Mouse (Mus musculus) testis, adult 2 months (tissue): Measurements from ENCODE around the gene Satb2. TPM values are rescaled to one million over a fixed set of nuclear protein-coding genes. Genes with fewer than 3 reads are reported as not detected.

Source experiments
- H3K27ac ChIP-seq: fragments of 200-500 bp; 2 replicates; pipeline ENCODE4 v1.5.1; 2012; ENCODE audit warnings: low read depth, low read length; ENCODE audit not compliant: control insufficient read depth, insufficient read depth
- H3K27me3 ChIP-seq: fragments of 200-500 bp; 2 replicates; pipeline ENCODE4 v1.6.1; 2012; ENCODE audit warnings: mild to moderate bottlenecking, low read length, moderate library complexity; ENCODE audit not compliant: control insufficient read depth, insufficient read depth
- H3K36me3 ChIP-seq: fragments of 200-500 bp; 2 replicates; pipeline ENCODE4 v1.6.1; 2012; ENCODE audit warnings: mild to moderate bottlenecking, low read length; ENCODE audit not compliant: control insufficient read depth, insufficient read depth
- H3K4me1 ChIP-seq: fragments of 200-500 bp; 2 replicates; pipeline ENCODE4 v1.6.1; 2012; ENCODE audit warnings: low read length; ENCODE audit not compliant: control insufficient read depth, insufficient read depth
- H3K4me3 ChIP-seq: fragments of 200-500 bp; 2 replicates; pipeline ENCODE4 v1.5.1; 2012; ENCODE audit warnings: low read depth, mild to moderate bottlenecking, low read length, moderate library complexity, mixed read lengths; ENCODE audit not compliant: control insufficient read depth
- CTCF ChIP-seq: fragments of 200-500 bp; IDR thresholded peaks from 2 replicates; pipeline ENCODE4 v1.5.1; 2012; ENCODE audit warnings: low read depth, mild to moderate bottlenecking, inconsistent platforms, low read length, moderate library complexity; ENCODE audit not compliant: control insufficient read depth, insufficient read depth, insufficient replicate concordance
- POLR2A ChIP-seq: fragments of 200-500 bp; IDR thresholded peaks from 2 replicates; pipeline ENCODE4 v1.6.1; 2012; ENCODE audit warnings: low read depth, mild to moderate bottlenecking, inconsistent platforms, low read length, moderate library complexity; ENCODE audit not compliant: control insufficient read depth
- polyA plus RNA-seq: library from polyadenylated mRNA; depleted of rRNA; stranded (reverse); fragments of >200 nt; gene quantifications from 2 replicates; pipeline ENCODE4 v1.2.3, GENCODE M21; 2012

The Satb2 gene
- polyA plus RNA-seq, 1 experiment = 1.3 TPM

DNA sequence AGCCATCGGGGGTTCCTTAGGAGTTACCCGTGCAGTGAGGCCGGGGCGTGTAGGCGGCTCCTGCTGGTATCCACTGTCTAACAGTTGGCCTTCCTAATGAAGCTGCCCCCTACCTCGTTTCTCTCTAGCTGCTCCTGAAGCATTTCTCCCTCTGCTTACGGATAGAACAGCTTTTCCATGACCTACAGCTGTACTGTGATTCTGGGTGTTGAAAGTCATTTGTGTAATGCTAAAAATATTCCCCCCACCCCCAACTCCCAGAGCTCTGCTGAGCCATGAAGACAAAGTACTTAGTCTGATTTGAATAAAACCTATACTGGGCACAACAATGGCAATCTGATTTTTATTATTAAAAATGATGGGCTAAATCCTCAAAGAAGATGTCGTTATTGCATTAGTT lies 121.2 kb downstream of the Satb2 start:
- Histone ChIP-seq H3K27ac (no peak overlapping the region), H3K4me1 (no peaks in the 10 kb centered on the region), H3K27me3 (no peaks in the 10 kb centered on the region), H3K36me3 (no peaks in the 10 kb centered on the region), H3K4me3 (no peak overlapping the region)
- no peak for TF ChIP-seq POLR2A
- TF ChIP-seq CTCF = no peak

DNA sequence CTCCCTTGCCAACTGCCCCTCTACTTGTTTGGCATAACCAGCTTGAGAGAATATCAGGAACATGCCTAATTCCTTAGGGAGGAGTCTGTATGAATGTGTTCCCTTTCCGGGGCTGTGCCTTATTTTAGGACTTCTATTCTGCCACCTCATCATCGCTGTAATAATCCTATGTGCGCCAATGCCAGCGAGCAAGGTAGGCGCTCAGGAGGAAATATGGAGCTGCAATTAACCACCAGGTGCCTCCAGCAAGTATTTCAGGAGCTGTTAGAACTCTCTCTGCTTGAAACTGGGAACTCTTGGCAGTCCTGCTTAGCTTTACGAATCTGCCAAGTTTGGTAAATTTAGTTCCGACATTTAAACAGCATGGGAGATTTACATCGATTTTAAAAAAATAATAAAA lies 128.0 kb downstream of the Satb2 start:
- TF ChIP-seq POLR2A (no peak), CTCF (no peak)
- Histone ChIP-seq H3K4me1 (no peaks in the 10 kb centered on the region), H3K36me3 (no peaks in the 10 kb centered on the region), H3K27ac (no peak overlapping the region), H3K27me3 (no peaks in the 10 kb centered on the region), H3K4me3 (no peak overlapping the region)

DNA sequence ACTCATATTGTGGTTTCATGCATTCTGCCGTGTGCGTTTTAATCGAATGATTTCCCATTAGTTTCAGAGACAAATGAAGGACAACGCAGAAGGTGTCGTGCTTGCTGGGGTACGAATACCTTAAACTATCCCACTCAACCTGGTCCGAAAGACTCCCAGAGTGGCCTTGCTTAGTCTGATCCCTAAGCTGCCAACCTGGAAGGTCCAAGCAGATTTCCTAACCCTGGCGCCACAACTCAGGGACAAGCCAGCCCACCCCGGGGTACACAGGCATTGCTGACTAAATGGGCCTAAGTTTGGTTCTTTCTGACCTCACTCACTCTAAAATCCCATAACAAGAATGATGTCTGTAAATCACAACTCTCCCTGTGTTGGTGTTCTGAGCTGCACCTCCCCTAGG lies 132.1 kb downstream of the Satb2 start:
- no peaks in the 10 kb centered on the region for H3K4me1 ChIP-seq
- no peaks in the 10 kb centered on the region for H3K36me3 ChIP-seq
- no peaks in the 10 kb centered on the region for H3K27me3 ChIP-seq
- TF ChIP-seq CTCF (no peak), POLR2A (no peak)
- H3K27ac ChIP-seq = no peak overlapping the region
- H3K4me3 ChIP-seq = no peak overlapping the region

DNA sequence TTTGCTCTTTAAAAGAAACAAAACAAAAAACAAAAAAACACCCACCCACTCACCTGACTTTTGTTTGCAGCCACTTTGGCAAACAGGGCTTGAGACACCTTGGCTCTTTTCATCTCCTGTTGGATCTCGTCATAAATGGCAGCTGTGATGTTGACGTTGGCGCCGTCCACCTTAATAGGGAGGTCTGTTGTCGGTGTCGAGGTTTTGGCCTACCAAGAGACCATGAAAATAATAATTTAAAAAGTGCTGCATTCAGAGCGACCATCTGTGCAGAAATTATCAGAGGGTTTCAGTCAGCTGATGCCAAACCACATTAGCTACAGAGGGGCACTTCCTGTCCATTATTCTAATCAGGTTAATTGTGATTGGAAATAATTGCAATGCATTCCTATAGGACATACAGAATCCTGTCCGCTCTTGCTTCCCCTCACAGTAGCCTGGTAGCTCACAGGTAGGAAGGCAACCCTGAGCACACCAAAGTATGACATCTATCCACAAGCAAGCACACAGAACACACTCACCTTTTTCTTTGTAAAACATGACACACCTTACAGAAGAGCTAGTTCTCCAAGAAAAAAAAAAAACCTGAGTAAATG lies 132.8 kb downstream of the Satb2 start:
- Histone ChIP-seq H3K4me3 (no peak overlapping the region), H3K27me3 (no peaks in the 10 kb centered on the region), H3K27ac (no peak overlapping the region), H3K4me1 (no peaks in the 10 kb centered on the region), H3K36me3 (no peaks in the 10 kb centered on the region)
- no peak for TF ChIP-seq CTCF
- no peak for TF ChIP-seq POLR2A

DNA sequence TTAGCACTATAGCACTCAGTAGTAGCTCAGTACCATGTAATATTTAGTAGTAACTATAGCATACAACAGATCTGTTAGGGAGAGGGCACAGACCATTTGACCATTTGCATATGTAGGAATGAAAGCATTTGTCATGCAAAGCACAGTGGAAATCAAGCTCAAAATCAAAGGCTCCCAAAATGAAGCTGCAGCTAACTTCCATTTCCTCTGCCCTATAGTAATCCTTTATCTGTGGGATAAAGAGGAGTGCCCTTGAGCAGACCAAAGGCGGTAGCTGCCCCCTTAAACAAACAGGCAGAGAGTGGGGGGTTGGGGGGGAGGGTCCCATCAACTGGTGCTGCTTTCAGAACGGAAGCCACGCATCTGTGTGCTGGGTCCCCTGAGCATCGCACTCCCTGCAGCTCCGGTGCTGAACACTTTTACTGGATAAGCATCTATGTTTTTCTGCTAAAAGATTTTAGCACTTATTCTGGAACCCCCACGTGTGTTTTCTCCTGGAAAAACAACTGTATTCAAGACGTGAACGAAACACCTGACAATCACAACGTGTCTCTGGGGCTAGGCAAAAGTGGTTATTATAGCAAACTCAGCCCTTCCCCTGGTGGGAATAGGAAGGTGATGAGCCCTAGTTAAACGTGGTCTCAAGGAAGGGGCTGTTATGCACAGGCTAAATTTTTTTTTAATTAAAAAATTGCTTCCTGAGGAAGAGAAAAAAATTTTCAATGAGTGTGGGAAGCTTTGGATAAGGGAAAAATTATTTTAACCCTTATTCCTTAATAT lies 133.7 kb downstream of the Satb2 start:
- no peaks in the 10 kb centered on the region for H3K4me1 ChIP-seq
- no peak overlapping the region for H3K27ac ChIP-seq
- no peaks in the 10 kb centered on the region for H3K36me3 ChIP-seq
- no peak overlapping the region for H3K4me3 ChIP-seq
- no peaks in the 10 kb centered on the region for H3K27me3 ChIP-seq
- TF ChIP-seq CTCF = no peak

DNA sequence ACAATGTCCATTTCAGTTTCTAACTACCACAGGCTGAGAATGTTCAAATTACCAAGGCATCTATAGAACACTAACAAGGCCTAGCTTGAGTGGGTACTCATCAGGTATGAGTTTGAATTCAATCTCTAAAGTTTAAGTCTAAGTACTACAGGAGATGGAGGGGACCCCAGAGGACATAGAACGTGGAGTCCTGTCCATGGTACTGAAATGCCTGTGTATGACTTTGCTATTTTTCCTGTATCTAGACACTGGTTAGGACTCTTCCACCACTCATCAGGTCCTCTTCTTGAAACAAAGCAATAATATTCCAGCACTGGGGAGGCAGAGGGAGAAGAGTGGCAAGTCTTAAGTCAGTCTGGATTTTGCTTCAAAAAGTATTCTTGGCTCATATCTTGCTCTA lies 139.5 kb downstream of the Satb2 start:
- H3K4me1 ChIP-seq = no peaks in the 10 kb centered on the region
- no peaks in the 10 kb centered on the region for H3K27me3 ChIP-seq
- H3K36me3 ChIP-seq = no peaks in the 10 kb centered on the region
- no peak for TF ChIP-seq POLR2A
- TF ChIP-seq CTCF = no peak
- no peak overlapping the region for H3K27ac ChIP-seq
- no peak overlapping the region for H3K4me3 ChIP-seq

DNA sequence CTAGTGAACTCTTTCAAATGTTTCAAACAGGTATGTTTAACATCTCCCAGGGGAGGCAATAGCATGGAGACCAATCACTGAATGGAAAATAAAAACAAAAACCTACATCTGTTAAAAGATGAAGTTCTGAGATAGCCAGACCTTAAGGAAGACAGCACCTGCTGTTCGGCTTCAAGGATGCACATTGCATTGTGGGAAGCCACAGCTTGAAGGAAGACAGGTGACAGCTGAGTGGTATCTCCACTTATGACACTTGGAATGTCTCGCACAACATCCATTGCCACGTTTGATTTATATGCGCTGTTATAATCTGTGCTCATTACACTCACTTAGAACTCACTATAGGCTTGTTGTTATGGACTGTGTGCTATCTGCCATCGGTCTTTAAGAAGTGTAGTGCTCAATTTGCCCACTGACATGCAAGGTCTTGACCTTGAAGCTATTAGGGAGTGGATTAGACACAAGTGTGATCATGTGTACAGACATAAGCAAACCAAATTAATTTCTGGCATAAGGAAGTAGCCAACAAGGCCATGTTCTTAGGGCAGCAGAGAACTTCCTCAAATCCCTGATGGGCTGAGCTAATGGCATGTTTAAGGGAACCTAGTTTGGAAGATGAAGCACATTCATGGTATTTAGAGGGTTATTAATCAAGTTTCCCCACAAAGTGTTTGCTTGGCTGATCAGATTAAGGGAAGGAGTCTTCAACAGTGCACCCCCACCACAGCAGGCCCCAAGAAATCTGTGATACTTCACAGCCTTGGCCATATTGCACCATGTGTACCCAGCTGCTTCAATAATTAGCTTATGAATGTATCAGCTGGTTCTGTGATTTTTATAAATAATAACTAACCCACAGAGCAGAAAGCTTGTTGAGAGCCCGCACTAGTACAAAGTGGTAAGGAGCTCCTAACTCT lies 144.2 kb downstream of the Satb2 start:
- H3K4me3 ChIP-seq = no peak overlapping the region
- TF ChIP-seq CTCF (no peak), POLR2A (no peak)
- H3K27me3 ChIP-seq = no peaks in the 10 kb centered on the region
- no peaks in the 10 kb centered on the region for H3K4me1 ChIP-seq
- H3K36me3 ChIP-seq = no peaks in the 10 kb centered on the region
- H3K27ac ChIP-seq = no peak overlapping the region
